Comparison of ENCODE assay signal across 8 mouse cellular contexts in genomic region chr5:137686127-137686790, GRCm38 (mm10). TPM values are rescaled to one million over a fixed set of nuclear protein-coding genes. Genes with fewer than 3 reads are reported as not detected.
A peak's percentile ranks its signal among the peaks of the same experiment; 100 is the strongest.
DNase-seq lines count a peak whose midpoint lies in the region; ATAC-seq and TF ChIP-seq lines count a peak whose summit lies in the region.
"Had no signal": no experiment of that assay in that cellular context is flagged by ENCODE, and none has a peak within 500 bp of the region (broad histone marks: within the 10 kb centered on the region; RNA-seq: fewer than 3 reads in every experiment).

No protein-coding gene starts in this region.

- 39% methylated on average over 6 of the region's 6 CpGs for WGBS in liver, embryonic 11.5 days
- WGBS in spleen, adult 2 months, result 42% methylated on average over 6 of the region's 6 CpGs

- H3K36me3 ChIP-seq in G1E (replicated peaks), result peaks cover 12% of the 10 kb centered on the region
- H3K36me3 ChIP-seq in liver, embryonic 11.5 days (ENCODE audit: control insufficient read depth, insufficient read depth, low read length), result peaks cover 3% of the 10 kb centered on the region; the same call in 1 of the 2 replicates
- no peaks in the 10 kb centered on the region for H3K36me3 ChIP-seq in spleen, adult 2 months (ENCODE audit: control insufficient read depth, insufficient read depth, low read length)

- peak overlapping the region; percentile 14; the same call in 1 of the 2 replicates for H3K4me3 ChIP-seq in G1E (ENCODE audit: low read depth, low read length)
- no peak overlapping the region; the same call in 1 of the 2 replicates for H3K4me3 ChIP-seq in liver, embryonic 11.5 days (ENCODE audit: low read depth, low read length)
- no peak overlapping the region for H3K4me3 ChIP-seq in spleen, adult 2 months (ENCODE audit: extremely low read depth, insufficient read depth, insufficient read length)

- DNase-seq in B cell, adult 2 months, result peak; percentile 32 to 33
- peak; percentile 72 for DNase-seq in G1E (ENCODE audit: low spot score)
- peak; percentile 62 for DNase-seq in liver, embryonic 11.5 days (ENCODE audit: low spot score)
- DNase-seq in spleen, adult 2 months (ENCODE audit: low read depth in 1 of 2, low spot score in 2 of 2), result peak in 1 of 2 experiments; percentile 51
- no peak for DNase-seq in cerebellum, adult 8-10 months
- DNase-seq in adipocyte (ENCODE audit: low spot score), result no peak
- no peak for DNase-seq in left cerebral cortex, postnatal 25 days (ENCODE audit: low spot score in 2 of 2)
- DNase-seq: cerebellum, postnatal 25 days had no signal

- peak; percentile 64 for ATAC-seq in G1E (ENCODE audit: extremely low read depth, insufficient number of reproducible peaks, low FRiP score, poor library complexity, severe bottlenecking)
- ATAC-seq in liver, embryonic 11.5 days (replicated peaks; ENCODE audit: low FRiP score), result peak; percentile 89

- peaks cover 64% of the 10 kb centered on the region for H3K4me1 ChIP-seq in G1E (ENCODE audit: insufficient read depth, low read depth, low read length)
- peaks cover 35% of the 10 kb centered on the region for H3K4me1 ChIP-seq in liver, embryonic 11.5 days (replicated peaks; ENCODE audit: control insufficient read depth, insufficient read depth, low read length)
- H3K4me1 ChIP-seq in spleen, adult 2 months (ENCODE audit: control insufficient read depth, insufficient read depth, insufficient read length), result peaks cover 12% of the 10 kb centered on the region

- TF ChIP-seq POLR2A in spleen, adult 2 months (IDR thresholded peaks at IDR 0.05; ENCODE audit: low read depth, low read length), result no peak

- intact Hi-C loops in left cerebral cortex, postnatal 25 days (cut with DNase I), result loop anchor here (5.0 kb wide), 1 partner anchor 36 kb away; no protein-coding TSS in a partner anchor

- TF ChIP-seq CTCF in G1E (IDR thresholded peaks at IDR 0.05; ENCODE audit: low read depth, low read length), result no peak
- TF ChIP-seq CTCF in spleen, adult 2 months (IDR thresholded peaks at IDR 0.05; ENCODE audit: extremely low read depth, insufficient read depth, insufficient read length, insufficient replicate concordance), result no peak

- peak overlapping the region; percentile 59 for H3K4me2 ChIP-seq in liver, embryonic 11.5 days

- H3K9ac ChIP-seq in liver, embryonic 11.5 days (ENCODE audit: low read depth, low read length), result peak overlapping the region; percentile 42

- H3K27me3 ChIP-seq in G1E (ENCODE audit: insufficient read depth, low read length), result no peaks in the 10 kb centered on the region
- no peaks in the 10 kb centered on the region for H3K27me3 ChIP-seq in liver, embryonic 11.5 days (replicated peaks; ENCODE audit: control insufficient read depth, insufficient read depth, low read length)
- H3K27me3 ChIP-seq in spleen, adult 2 months (ENCODE audit: control insufficient read depth, insufficient read depth, low read length), result no peaks in the 10 kb centered on the region

- H3K27ac ChIP-seq in liver, embryonic 11.5 days (ENCODE audit: low read depth, low read length), result peak overlapping the region; percentile 87
- H3K27ac ChIP-seq in spleen, adult 2 months (ENCODE audit: insufficient read depth, low read length), result peak overlapping the region; percentile 42

- H3K9me3 ChIP-seq in G1E (replicated peaks), result no peaks in the 10 kb centered on the region
- no peaks in the 10 kb centered on the region for H3K9me3 ChIP-seq in liver, embryonic 11.5 days (ENCODE audit: control insufficient read depth, low read length)

RNA-seq across cellular contexts. Expression of gene Agfg2, which starts 1.7 kb away (rescaled TPM):
- total RNA-seq in G1E (2014; fragmentation: Nextera tagmentation), result 20.2 and 47.1 TPM in 2 replicates
- 25.0 and 26.1 TPM in 2 replicates for total RNA-seq in G1E (2017)
- polyA plus RNA-seq in G1E (2012), result 102 and 115 TPM in 2 replicates
- polyA plus RNA-seq in liver, embryonic 11.5 days (2014; fragmentation: Nextera tagmentation; extraction: Ambion mirVana), result 29.3 and 32.4 TPM in 2 replicates
- 16.5 and 23.3 TPM in 2 replicates for polyA plus RNA-seq in spleen, adult 2 months (2012; rRNA removed)
- total RNA-seq in left cerebral cortex, postnatal 25 days (2021), result 10 to 100 TPM; 40.0 to 43.9 TPM

RNA-seq across cellular contexts. Expression of gene Irs3, which starts 40.7 kb away (rescaled TPM):
- total RNA-seq in G1E (2014; fragmentation: Nextera tagmentation) (not detected in 2 replicates), G1E (2017) (0.11 and 0.12 TPM in 2 replicates)
- not detected in 2 replicates for polyA plus RNA-seq in G1E (2012)
- 0.12 and 0.49 TPM in 2 replicates for polyA plus RNA-seq in liver, embryonic 11.5 days (2014; fragmentation: Nextera tagmentation; extraction: Ambion mirVana)
- polyA plus RNA-seq in spleen, adult 2 months (2012; rRNA removed), result 0.79 and 1.0 TPM in 2 replicates
- under 1 TPM in 1 of 2 experiments, not detected in 1; 0.32 TPM for total RNA-seq in left cerebral cortex, postnatal 25 days (2021)

RNA-seq across cellular contexts. Expression of gene Sap25, which starts 45.1 kb away (rescaled TPM):
- total RNA-seq in G1E (2014; fragmentation: Nextera tagmentation), result 39.2 and 56.5 TPM in 2 replicates
- total RNA-seq in G1E (2017), result 7.9 and 10.5 TPM in 2 replicates
- polyA plus RNA-seq in G1E (2012), result 41.8 and 58.3 TPM in 2 replicates
- polyA plus RNA-seq in liver, embryonic 11.5 days (2014; fragmentation: Nextera tagmentation; extraction: Ambion mirVana), result 7.1 and 11.9 TPM in 2 replicates
- polyA plus RNA-seq in spleen, adult 2 months (2012; rRNA removed), result 328 and 407 TPM in 2 replicates
- 1 to 10 TPM; 2.3 to 4.7 TPM for total RNA-seq in left cerebral cortex, postnatal 25 days (2021)

RNA-seq across cellular contexts. Expression of gene Nyap1, which starts 55.1 kb away (rescaled TPM):
- 0.90 and 1.0 TPM in 2 replicates for total RNA-seq in G1E (2014; fragmentation: Nextera tagmentation)
- 0.38 and 0.70 TPM in 2 replicates for total RNA-seq in G1E (2017)
- polyA plus RNA-seq in G1E (2012), result 2.8 and 3.0 TPM in 2 replicates
- 0.39 and 0.43 TPM in 2 replicates for polyA plus RNA-seq in liver, embryonic 11.5 days (2014; fragmentation: Nextera tagmentation; extraction: Ambion mirVana)
- polyA plus RNA-seq in spleen, adult 2 months (2012; rRNA removed), result 1.2 and 1.9 TPM in 2 replicates
- total RNA-seq in left cerebral cortex, postnatal 25 days (2021), result 10 to 100 TPM; 69.0 to 73.4 TPM

RNA-seq across cellular contexts. Expression of gene Gm20605, which starts 57.3 kb away (rescaled TPM):
- total RNA-seq in G1E (2014; fragmentation: Nextera tagmentation) (27.2 and 44.5 TPM in 2 replicates), G1E (2017) (9.5 and 11.4 TPM in 2 replicates)
- 11.0 and 14.5 TPM in 2 replicates for polyA plus RNA-seq in G1E (2012)
- polyA plus RNA-seq in liver, embryonic 11.5 days (2014; fragmentation: Nextera tagmentation; extraction: Ambion mirVana), result 11.6 and 13.2 TPM in 2 replicates
- 69.4 and 70.9 TPM in 2 replicates for polyA plus RNA-seq in spleen, adult 2 months (2012; rRNA removed)
- total RNA-seq in left cerebral cortex, postnatal 25 days (2021), result 10 to 100 TPM in 1 of 2 experiments, 1 to 10 TPM in 1; 9.2 to 11.8 TPM

Comparison
In these comparisons a context has a peak if more than half of its experiments do, and no peak if none do; other contexts are left out.
1. DNase-seq: peak in B cell, adult 2 months (2 of 2), G1E (single experiment) and liver, embryonic 11.5 days (single experiment); none in cerebellum, adult 8-10 months (single experiment), adipocyte (single experiment) and left cerebral cortex, postnatal 25 days (0 of 2).